Mouse (Mus musculus) embryonic facial prominence, embryonic 11.5 days (tissue): ENCODE measurements around the gene Cntfr. TPM values are rescaled to one million over a fixed set of nuclear protein-coding genes. Genes with fewer than 3 reads are reported as not detected.
"Not testable (repeated sequence)": the region's sequence is repeated elsewhere in the genome, so short reads cannot be mapped to it uniquely, and the experiment has no call there.

Experiments used
- ATAC-seq: fragments of 200-750 bp; cut with Nextera tagmentation; replicated peaks from 2 replicates; pipeline ENCODE4 v1.8.0; 2017; ENCODE audit warnings: low read depth; ENCODE audit not compliant: insufficient number of reproducible peaks, low FRiP score, low TSS enrichment
- DNase-seq: peaks from one replicate; pipeline ENCODE4 v3.0.0-alpha.2; 2015; ENCODE audit warnings: low spot score
- H3K27ac ChIP-seq: fragments of 300-500 bp; sonication (generic); replicated peaks from 2 replicates; pipeline ENCODE4 v1.5.1; 2014; ENCODE audit warnings: mild to moderate bottlenecking, low read depth, low read length, control low read depth
- H3K27me3 ChIP-seq: fragments of 300-500 bp; sonication (generic); 2 replicates; pipeline ENCODE4 v1.6.1; 2014; ENCODE audit warnings: mild to moderate bottlenecking, low read length, moderate library complexity, mixed read lengths; ENCODE audit not compliant: control insufficient read depth, insufficient read depth
- H3K36me3 ChIP-seq: fragments of 300-500 bp; sonication (generic); replicated peaks from 2 replicates; pipeline ENCODE4 v1.6.1; 2014; ENCODE audit warnings: low read depth, mild to moderate bottlenecking, low read length, moderate library complexity, mixed read lengths; ENCODE audit not compliant: control insufficient read depth, insufficient read depth
- H3K4me1 ChIP-seq: fragments of 300-500 bp; sonication (generic); 2 replicates; pipeline ENCODE4 v1.6.1; 2014; ENCODE audit warnings: low read length, mixed read lengths; ENCODE audit not compliant: control insufficient read depth, insufficient read depth
- H3K4me2 ChIP-seq: fragments of 300-500 bp; sonication (generic); 2 replicates; pipeline ENCODE4 v1.6.1; 2014; ENCODE audit warnings: low read depth, mild to moderate bottlenecking, control low read depth, low read length, moderate library complexity
- H3K4me3 ChIP-seq: fragments of 300-500 bp; sonication (generic); 2 replicates; pipeline ENCODE4 v1.5.1; 2014; ENCODE audit warnings: low read depth, low read length, control low read depth
- H3K9ac ChIP-seq: fragments of 300-500 bp; sonication (generic); replicated peaks from 2 replicates; pipeline ENCODE4 v1.6.1; 2014; ENCODE audit warnings: mild to moderate bottlenecking, control low read depth, low read length
- H3K9me3 ChIP-seq: fragments of 300-500 bp; sonication (generic); replicated peaks from 2 replicates; pipeline ENCODE4 v1.6.1; 2016; ENCODE audit warnings: mild to moderate bottlenecking, low read length, inconsistent platforms, mixed read lengths; ENCODE audit not compliant: control insufficient read depth
- WGBS: fragments of 180-500 bp; shearing (Covaris S2); extraction: QIAGEN DNeasy Blood & Tissue Kit; methylation state at CpG from one replicate; pipeline ENCODE4 v1.1.7; 2014; 5-methylcytosine and 5-hydroxymethylcytosine counted together
- polyA plus RNA-seq: library from polyadenylated mRNA; unstranded; fragments of >200 nt; fragmentation: Nextera tagmentation; extraction: Ambion mirVana; gene quantifications from 2 replicates; pipeline ENCODE4 v1.2.1, GENCODE M21; 2014

Gene Cntfr
- polyA plus RNA-seq, 1 experiment from 2014 or later: 8.8 TPM

- Histone ChIP-seq H3K4me2 (no peak overlapping the region), H3K4me1 (peaks cover 6% of the 10 kb centered on the region), H3K4me3 (no peak overlapping the region), H3K9ac (no peak overlapping the region), H3K27me3 (peaks cover 2% of the 10 kb centered on the region; the same call in 1 of the 2 replicates), H3K36me3 (no peaks in the 10 kb centered on the region), H3K27ac (no peak overlapping the region), H3K9me3 (no peaks in the 10 kb centered on the region)
- WGBS: 69% methylated on average over 19 of the region's 19 CpGs
- DNase-seq: no peak
- no peak for ATAC-seq
Measured at GRCm38 (mm10) chr4:41705922-41706754, 9.2 kb upstream of the Cntfr start.

GRCm38 (mm10) chr4:41704651-41705050 is 7.8 kb upstream of the Cntfr start:
- no peaks in the 10 kb centered on the region for H3K9me3 ChIP-seq
- peaks cover 6% of the 10 kb centered on the region for H3K4me1 ChIP-seq
- no peak overlapping the region for H3K4me3 ChIP-seq
- H3K27me3 ChIP-seq: peaks cover 2% of the 10 kb centered on the region; the same call in 1 of the 2 replicates
- no peaks in the 10 kb centered on the region for H3K36me3 ChIP-seq
- ATAC-seq (no peak), DNase-seq (peak; percentile 71)
- no peak overlapping the region for H3K27ac ChIP-seq
- no peak overlapping the region for H3K4me2 ChIP-seq
- H3K9ac ChIP-seq: no peak overlapping the region
- 1% methylated on average over 5 of the region's 5 CpGs for WGBS

- not testable (repeated sequence) for H3K4me3 ChIP-seq, ATAC-seq, H3K27ac ChIP-seq, H3K4me2 ChIP-seq, H3K9ac ChIP-seq, H3K9me3 ChIP-seq, DNase-seq, H3K27me3 ChIP-seq, H3K4me1 ChIP-seq, H3K36me3 ChIP-seq
- 61% methylated on average over 2 of the region's 2 CpGs for WGBS
Measured at GRCm38 (mm10) chr4:41702226-41702625, 5.3 kb upstream of the Cntfr start.

- not testable (repeated sequence) for DNase-seq, H3K9ac ChIP-seq, H3K27ac ChIP-seq, H3K36me3 ChIP-seq, H3K4me2 ChIP-seq, ATAC-seq, H3K4me1 ChIP-seq, H3K27me3 ChIP-seq, H3K9me3 ChIP-seq, H3K4me3 ChIP-seq
- WGBS: 75% methylated on average over 2 of the region's 8 CpGs
Measured at GRCm38 (mm10) chr4:41700224-41700623, 3.3 kb upstream of the Cntfr start.

GRCm38 (mm10) chr4:41699783-41700182 is 2.9 kb upstream of the Cntfr start, which contains the start of gene Il11ra1:
Gene Il11ra1 (plus strand): TSS chr4:41699989.
- not testable (repeated sequence) for DNase-seq, H3K36me3 ChIP-seq, H3K4me3 ChIP-seq, H3K27ac ChIP-seq, H3K27me3 ChIP-seq, H3K4me1 ChIP-seq, H3K9me3 ChIP-seq, H3K4me2 ChIP-seq, ATAC-seq, H3K9ac ChIP-seq
- 85% methylated on average over 9 of the region's 10 CpGs for WGBS

- H3K27me3 ChIP-seq, H3K4me1 ChIP-seq, H3K36me3 ChIP-seq, H3K4me3 ChIP-seq, H3K4me2 ChIP-seq, DNase-seq, H3K27ac ChIP-seq, H3K9me3 ChIP-seq, ATAC-seq, H3K9ac ChIP-seq: not testable (repeated sequence)
- WGBS: 4% methylated on average over 16 of the region's 32 CpGs
Measured at GRCm38 (mm10) chr4:41698421-41699016, 1.6 kb upstream of the Cntfr start.

GRCm38 (mm10) chr4:41696452-41696851 is 437 bp downstream of the Cntfr start:
- H3K27me3 ChIP-seq, ATAC-seq, H3K4me2 ChIP-seq, DNase-seq, H3K9ac ChIP-seq, H3K27ac ChIP-seq, H3K9me3 ChIP-seq, H3K36me3 ChIP-seq, H3K4me1 ChIP-seq, H3K4me3 ChIP-seq: not testable (repeated sequence)
- WGBS: 2% methylated on average over 11 of the region's 15 CpGs

GRCm38 (mm10) chr4:41695800-41696199 is 1.1 kb downstream of the Cntfr start:
- H3K4me1 ChIP-seq, H3K4me3 ChIP-seq, H3K36me3 ChIP-seq, H3K27me3 ChIP-seq, H3K27ac ChIP-seq, DNase-seq, H3K9me3 ChIP-seq, H3K9ac ChIP-seq, ATAC-seq: not testable (repeated sequence)
- H3K4me2 ChIP-seq: peak overlapping the region; percentile 36
- 3% methylated on average over 9 of the region's 38 CpGs for WGBS
